Mouse (Mus musculus): ENCODE measurements around the gene C130074G19Rik. TPM values are rescaled to one million over a fixed set of nuclear protein-coding genes. Genes with fewer than 3 reads are reported as not detected.

C130074G19Rik gene
- polyA plus RNA-seq, 1 experiment from 2014 or later = 1.2 TPM

- ATAC-seq = no peak
- Histone ChIP-seq H3K9ac (replicated peaks) (no peak overlapping the region), H3K36me3 (no peaks in the 10 kb centered on the region), H3K27me3 (peaks cover 19% of the 10 kb centered on the region), H3K4me1 (replicated peaks) (no peaks in the 10 kb centered on the region), H3K4me3 (replicated peaks) (no peak overlapping the region), H3K4me2 (replicated peaks) (no peak overlapping the region), H3K27ac (no peak overlapping the region), H3K9me3 (no peaks in the 10 kb centered on the region)
- WGBS = 81% methylated on average over 7 of the region's 7 CpGs
These were observed 10.8 kb downstream of the C130074G19Rik start for GRCm38 (mm10) chr1:184872069-184872819.

DNA sequence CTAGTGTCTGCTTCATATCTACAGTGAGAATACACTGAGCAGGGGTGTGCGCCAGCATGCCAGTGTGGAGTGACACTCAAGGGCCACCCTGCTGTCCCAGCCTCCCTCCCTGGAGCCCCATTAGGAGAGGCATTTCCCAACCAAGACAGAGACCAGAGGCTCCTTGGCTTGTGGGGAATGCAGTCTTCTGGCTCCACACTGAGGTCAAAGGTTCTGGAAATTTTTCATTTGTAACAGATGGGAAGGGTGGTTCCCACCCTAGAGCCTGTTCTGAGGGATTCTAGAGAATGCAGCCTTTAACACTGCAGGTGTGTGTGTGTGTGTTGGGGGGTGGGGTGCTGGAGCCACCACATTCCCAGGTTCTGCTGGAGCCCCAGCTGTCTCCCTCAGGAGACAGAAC is 11.5 kb downstream of the C130074G19Rik start:
- no peak for ATAC-seq
- Histone ChIP-seq H3K9me3 (no peaks in the 10 kb centered on the region), H3K27ac (no peak overlapping the region), H3K4me3 (replicated peaks) (no peak overlapping the region), H3K4me1 (replicated peaks) (no peaks in the 10 kb centered on the region), H3K27me3 (peaks cover 24% of the 10 kb centered on the region), H3K4me2 (replicated peaks) (no peak overlapping the region), H3K36me3 (no peaks in the 10 kb centered on the region), H3K9ac (replicated peaks) (no peak overlapping the region)
- 96% methylated on average over 1 of the region's 1 CpGs for WGBS

GRCm38 (mm10) chr1:184870646-184871385 is 12.2 kb downstream of the C130074G19Rik start:
- ATAC-seq = no peak
- 88% methylated on average over 11 of the region's 11 CpGs for WGBS
- no peak overlapping the region for H3K9ac ChIP-seq (replicated peaks)
- no peak overlapping the region for H3K4me2 ChIP-seq (replicated peaks)
- no peaks in the 10 kb centered on the region for H3K4me1 ChIP-seq (replicated peaks)
- H3K27me3 ChIP-seq = peaks cover 29% of the 10 kb centered on the region
- H3K9me3 ChIP-seq = no peaks in the 10 kb centered on the region
- H3K36me3 ChIP-seq = no peaks in the 10 kb centered on the region
- no peak overlapping the region for H3K4me3 ChIP-seq (replicated peaks)
- H3K27ac ChIP-seq = no peak overlapping the region

DNA sequence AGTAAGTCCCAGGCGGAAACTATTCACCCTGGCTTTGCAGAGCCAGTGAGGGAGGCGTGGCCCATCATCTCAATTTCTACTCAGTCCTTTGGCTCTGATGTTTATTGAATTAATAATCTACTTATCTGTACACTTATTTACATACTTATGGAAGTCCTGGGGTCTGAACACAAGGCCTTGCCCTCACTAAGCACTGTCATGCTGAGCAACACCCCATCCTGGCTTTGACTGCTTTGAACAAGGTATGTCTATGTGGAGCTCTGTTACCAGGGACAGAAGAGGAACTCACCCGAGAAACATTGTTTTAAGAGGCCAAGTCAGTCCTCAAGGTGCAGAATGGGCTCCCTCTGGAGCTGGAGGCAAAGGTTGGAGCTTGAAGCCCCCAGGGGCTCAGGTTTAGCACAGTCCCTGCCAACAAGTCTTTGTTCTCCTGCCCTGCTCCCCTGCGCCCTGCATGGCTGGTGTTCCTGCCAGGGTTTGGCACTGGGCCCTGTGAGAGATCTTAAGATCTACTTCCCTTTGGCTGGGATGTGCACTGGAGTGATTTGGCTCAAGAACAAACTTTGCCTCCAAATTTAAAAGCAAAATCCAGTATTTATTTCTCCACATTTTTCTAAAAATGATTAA is 13.0 kb downstream of the C130074G19Rik start:
- no peak overlapping the region for H3K27ac ChIP-seq
- H3K9me3 ChIP-seq = no peaks in the 10 kb centered on the region
- H3K4me1 ChIP-seq (replicated peaks) = no peaks in the 10 kb centered on the region
- H3K9ac ChIP-seq (replicated peaks) = no peak overlapping the region
- no peaks in the 10 kb centered on the region for H3K36me3 ChIP-seq
- ATAC-seq = no peak
- 40% methylated on average over 4 of the region's 4 CpGs for WGBS
- no peak overlapping the region for H3K4me2 ChIP-seq (replicated peaks)
- H3K4me3 ChIP-seq (replicated peaks) = no peak overlapping the region
- peaks cover 29% of the 10 kb centered on the region for H3K27me3 ChIP-seq

- Histone ChIP-seq H3K4me2 (replicated peaks) (no peak overlapping the region), H3K27me3 (peaks cover 28% of the 10 kb centered on the region), H3K36me3 (no peaks in the 10 kb centered on the region), H3K4me3 (replicated peaks) (no peak overlapping the region), H3K9me3 (no peaks in the 10 kb centered on the region), H3K27ac (no peak overlapping the region), H3K9ac (replicated peaks) (no peak overlapping the region), H3K4me1 (replicated peaks) (peaks cover 4% of the 10 kb centered on the region; the same call in 1 of the 2 replicates)
- ATAC-seq = no peak
- 79% methylated on average over 3 of the region's 3 CpGs for WGBS
These were observed 15.3 kb downstream of the C130074G19Rik start for GRCm38 (mm10) chr1:184867640-184868120.

DNA sequence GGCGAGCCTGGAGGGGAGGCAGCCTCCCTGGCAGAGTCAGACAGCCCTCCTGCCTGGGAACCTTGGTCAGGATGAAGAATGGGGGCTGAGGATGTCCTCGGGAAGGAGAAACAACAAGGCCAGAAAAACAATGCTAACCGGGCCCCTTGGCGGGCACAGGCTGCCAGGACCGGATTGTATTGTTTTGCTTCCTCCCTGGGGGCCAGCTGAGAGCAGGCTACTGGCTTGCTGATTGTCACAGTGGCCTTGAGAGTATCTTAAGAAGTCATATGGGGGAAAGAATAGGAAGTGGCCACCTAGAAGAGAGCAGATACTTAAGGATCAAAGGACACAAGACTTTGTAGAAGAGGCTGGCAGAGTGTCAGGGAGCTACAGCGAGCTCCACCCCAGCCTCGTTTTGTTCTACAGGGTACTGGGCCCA is 18.6 kb downstream of the C130074G19Rik start:
- H3K27ac ChIP-seq = no peak overlapping the region

GRCm38 (mm10) chr1:184862636-184863035 is 20.4 kb downstream of the C130074G19Rik start:
- Histone ChIP-seq H3K9ac (replicated peaks) (no peak overlapping the region), H3K27ac (no peak overlapping the region), H3K27me3 (peaks cover 13% of the 10 kb centered on the region), H3K9me3 (no peaks in the 10 kb centered on the region), H3K4me2 (replicated peaks) (no peak overlapping the region), H3K4me3 (replicated peaks) (no peak overlapping the region), H3K36me3 (no peaks in the 10 kb centered on the region), H3K4me1 (replicated peaks) (peaks cover 4% of the 10 kb centered on the region; the same call in 1 of the 2 replicates)
- WGBS = 91% methylated on average over 6 of the region's 6 CpGs
- no peak for ATAC-seq

More for the DNA sequence above, 18.6 kb downstream of the C130074G19Rik start:
- Histone ChIP-seq H3K4me2 (replicated peaks) (no peak overlapping the region), H3K27me3 (peaks cover 22% of the 10 kb centered on the region), H3K4me1 (replicated peaks) (peaks cover 4% of the 10 kb centered on the region; the same call in 1 of the 2 replicates), H3K4me3 (replicated peaks) (no peak overlapping the region), H3K36me3 (no peaks in the 10 kb centered on the region), H3K9me3 (no peaks in the 10 kb centered on the region), H3K9ac (replicated peaks) (no peak overlapping the region)
- WGBS = 21% methylated on average over 7 of the region's 7 CpGs
- no peak for ATAC-seq

GRCm38 (mm10) chr1:184861551-184861950 is 21.5 kb downstream of the C130074G19Rik start:
- 73% methylated on average over 2 of the region's 2 CpGs for WGBS
- H3K4me3 ChIP-seq (replicated peaks) = no peak overlapping the region
- H3K9ac ChIP-seq (replicated peaks) = no peak overlapping the region
- H3K27ac ChIP-seq = no peak overlapping the region
- H3K9me3 ChIP-seq = no peaks in the 10 kb centered on the region
- no peak overlapping the region for H3K4me2 ChIP-seq (replicated peaks)
- H3K4me1 ChIP-seq (replicated peaks) = peaks cover 4% of the 10 kb centered on the region; the same call in 1 of the 2 replicates
- no peaks in the 10 kb centered on the region for H3K36me3 ChIP-seq
- H3K27me3 ChIP-seq = peaks cover 5% of the 10 kb centered on the region; the same call in 1 of the 2 replicates
- ATAC-seq = no peak

- no peak for ATAC-seq
- Histone ChIP-seq H3K4me1 (replicated peaks) (peaks cover 4% of the 10 kb centered on the region; the same call in 1 of the 2 replicates), H3K36me3 (no peaks in the 10 kb centered on the region), H3K4me2 (replicated peaks) (no peak overlapping the region), H3K27me3 (no peaks in the 10 kb centered on the region), H3K9me3 (no peaks in the 10 kb centered on the region), H3K27ac (no peak overlapping the region), H3K4me3 (replicated peaks) (no peak overlapping the region), H3K9ac (replicated peaks) (no peak overlapping the region)
- WGBS = 73% methylated on average over 3 of the region's 3 CpGs
These were observed 22.7 kb downstream of the C130074G19Rik start for GRCm38 (mm10) chr1:184860276-184860675.

DNA sequence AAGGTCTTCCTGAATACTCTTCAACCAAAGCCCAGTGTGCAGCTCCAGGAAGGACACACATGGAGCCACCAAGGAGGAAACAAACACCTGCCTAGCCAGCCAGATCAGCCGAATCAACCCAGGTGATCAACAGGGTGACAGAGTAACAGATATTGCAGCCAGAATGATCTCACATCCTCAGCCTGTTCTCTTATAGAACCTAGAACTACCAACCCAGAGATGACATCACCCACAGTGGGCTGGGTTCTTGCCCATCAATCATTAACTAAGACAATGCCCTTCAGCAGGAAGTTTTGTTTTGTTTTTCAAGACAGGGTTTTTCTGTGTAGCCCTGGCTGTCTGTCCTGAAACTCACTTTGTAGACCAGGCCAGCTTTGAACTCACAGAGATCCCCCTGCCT is 24.8 kb downstream of the C130074G19Rik start:
- WGBS = 82% methylated on average over 1 of the region's 1 CpGs
- H3K9ac ChIP-seq (replicated peaks) = no peak overlapping the region
- no peak for ATAC-seq
- no peaks in the 10 kb centered on the region for H3K9me3 ChIP-seq
- H3K27ac ChIP-seq = no peak overlapping the region
- H3K4me1 ChIP-seq (replicated peaks) = 0 out of 2 replicates have a peak, but pooled peaks cover 2% of the 10 kb centered on the region
- H3K4me2 ChIP-seq (replicated peaks) = no peak overlapping the region
- no peak overlapping the region for H3K4me3 ChIP-seq (replicated peaks)
- no peaks in the 10 kb centered on the region for H3K27me3 ChIP-seq
- no peaks in the 10 kb centered on the region for H3K36me3 ChIP-seq

GRCm38 (mm10) chr1:184857216-184857615 is 25.8 kb downstream of the C130074G19Rik start:
- H3K9me3 ChIP-seq = no peaks in the 10 kb centered on the region
- 88% methylated on average over 9 of the region's 9 CpGs for WGBS
- no peak overlapping the region for H3K27ac ChIP-seq
- no peak for ATAC-seq
- no peaks in the 10 kb centered on the region for H3K36me3 ChIP-seq
- peaks cover 3% of the 10 kb centered on the region; the same call in 1 of the 2 replicates for H3K4me1 ChIP-seq (replicated peaks)
- H3K27me3 ChIP-seq = no peaks in the 10 kb centered on the region
- no peak overlapping the region for H3K9ac ChIP-seq (replicated peaks)
- no peak overlapping the region for H3K4me3 ChIP-seq (replicated peaks)
- no peak overlapping the region for H3K4me2 ChIP-seq (replicated peaks)

GRCm38 (mm10) chr1:184853922-184854321 is 29.1 kb downstream of the C130074G19Rik start:
- Histone ChIP-seq H3K27me3 (peaks cover 14% of the 10 kb centered on the region), H3K4me2 (replicated peaks) (no peak overlapping the region), H3K36me3 (no peaks in the 10 kb centered on the region), H3K9me3 (no peaks in the 10 kb centered on the region), H3K27ac (no peak overlapping the region), H3K9ac (replicated peaks) (no peak overlapping the region), H3K4me3 (replicated peaks) (no peak overlapping the region), H3K4me1 (replicated peaks) (peaks cover 10% of the 10 kb centered on the region)
- 68% methylated on average over 3 of the region's 3 CpGs for WGBS
- ATAC-seq = no peak

Measured in midbrain, embryonic 13.5 days (tissue).